Mouse (Mus musculus): Measurements from ENCODE around the gene Ralgapa2. TPM values are rescaled to one million over a fixed set of nuclear protein-coding genes. Genes with fewer than 3 reads are reported as not detected.

Gene Ralgapa2
- total and polyA plus RNA-seq, 3 experiments = 9.2 to 9.6 TPM; not detected in 1

- no peak for TF ChIP-seq USF1 (IDR thresholded peaks at IDR 0.05; ENCODE audit: low read depth, low read length)
- TF ChIP-seq CHD1 (IDR thresholded peaks at IDR 0.05; ENCODE audit: low read depth, low read length) = no peak
- TF ChIP-seq GABPA (IDR thresholded peaks at IDR 0.05; ENCODE audit: low read depth, low read length) = no peak
- no peak for TF ChIP-seq ZKSCAN1 (IDR thresholded peaks at IDR 0.05; ENCODE audit: low read depth, low read length)
- no peak for TF ChIP-seq MXI1 (IDR thresholded peaks at IDR 0.05; ENCODE audit: low read depth, low read length)
- no peak for TF ChIP-seq UBTF (IDR thresholded peaks at IDR 0.05; ENCODE audit: borderline replicate concordance, insufficient read depth, low read depth, low read length)
- TF ChIP-seq NELFE (IDR thresholded peaks at IDR 0.05; ENCODE audit: low read depth, low read length) = no peak
- no peak for TF ChIP-seq POLR2AphosphoS5 (IDR thresholded peaks at IDR 0.05; ENCODE audit: borderline replicate concordance, low read depth, low read length)
- TF ChIP-seq MAFK (IDR thresholded peaks at IDR 0.05; ENCODE audit: borderline replicate concordance, low read depth, low read length) = no peak
- TF ChIP-seq USF2 (IDR thresholded peaks at IDR 0.05; ENCODE audit: borderline replicate concordance in 1 of 2, insufficient read depth in 1 of 2, low read depth in 1 of 2, low read length in 2 of 2) = no peak
- no peak for TF ChIP-seq NRF1 (IDR thresholded peaks at IDR 0.05; ENCODE audit: insufficient read depth, low read depth, low read length, poor library complexity, severe bottlenecking)
- TF ChIP-seq GATA1 (IDR thresholded peaks at IDR 0.05; ENCODE audit: low read depth, low read length) = no peak
- no peak for TF ChIP-seq RAD21 (IDR thresholded peaks at IDR 0.05; ENCODE audit: low read depth, low read length)
- TF ChIP-seq HCFC1 (IDR thresholded peaks at IDR 0.05; ENCODE audit: low read depth, low read length) = no peak
- no peak for TF ChIP-seq BHLHE40 (IDR thresholded peaks at IDR 0.05; ENCODE audit: borderline replicate concordance, low read depth, low read length)
- no peak for TF ChIP-seq ELF1 (IDR thresholded peaks at IDR 0.05; ENCODE audit: low read depth, low read length)
- no peak for TF ChIP-seq CTCF (IDR thresholded peaks at IDR 0.05 in 2 of 3, conservative IDR thresholded peaks at IDR 0.05 in 1 of 3; ENCODE audit: control insufficient read depth in 1 of 3, insufficient read depth in 1 of 3, low read depth in 2 of 3, low read length in 3 of 3, poor library complexity in 1 of 3, severe bottlenecking in 1 of 3)
- TF ChIP-seq MYC (IDR thresholded peaks at IDR 0.05; ENCODE audit: low read depth, low read length) = no peak
- no peak overlapping the region for H3K9ac ChIP-seq (ENCODE audit: control insufficient read depth, low read depth, low read length, poor library complexity, severe bottlenecking)
- DNase-seq (ENCODE audit: low read depth, low spot score) = no peak
- H3K27ac ChIP-seq (ENCODE audit: control insufficient read depth, low read depth, low read length) = no peak overlapping the region
- H3K4me1 ChIP-seq (ENCODE audit: control insufficient read depth in 1 of 2, insufficient read depth in 2 of 2, low read length in 2 of 2) = no peaks in the 10 kb centered on the region
- H3K79me2 ChIP-seq (ENCODE audit: control insufficient read depth, insufficient read depth, low read length, poor library complexity) = no peaks in the 10 kb centered on the region
- H3K4me3 ChIP-seq (ENCODE audit: control insufficient read depth in 1 of 2, insufficient read depth in 1 of 2, low read depth in 2 of 2, low read length in 2 of 2) = no peak overlapping the region
- H3K9me3 ChIP-seq (replicated peaks; ENCODE audit: insufficient read depth, low read length) = no peaks in the 10 kb centered on the region
- peaks cover 0 to 1% of the 10 kb centered on the region in 2 experiments; a peak in 1 of 4 replicates for H3K36me3 ChIP-seq (ENCODE audit: control insufficient read depth in 1 of 2, insufficient read depth in 2 of 2, low read length in 2 of 2)
- no peaks in the 10 kb centered on the region for H3K27me3 ChIP-seq (ENCODE audit: control insufficient read depth in 1 of 2, insufficient read depth in 2 of 2, low read length in 2 of 2)
Measured at GRCm38 (mm10) chr2:146441711-146442110, 70.4 kb downstream of the Ralgapa2 start.

DNA sequence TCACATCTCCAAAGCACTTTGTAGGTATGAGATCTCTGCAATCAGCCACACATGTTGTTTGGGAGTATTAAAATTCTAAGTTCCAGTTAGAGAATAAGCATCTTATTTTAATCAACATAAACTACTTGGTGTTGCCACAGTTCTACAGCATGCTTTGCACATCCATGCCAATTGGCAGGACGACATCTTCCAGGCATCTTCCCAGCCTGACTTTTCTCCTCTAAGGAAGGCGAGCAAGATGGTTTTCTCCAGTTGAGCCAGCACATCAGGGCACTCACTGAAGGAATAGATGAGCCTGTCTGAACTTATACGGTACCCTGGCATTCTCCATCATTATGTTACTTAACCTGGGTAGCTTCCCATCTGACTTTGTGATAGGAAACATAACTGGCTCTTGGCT, 83.4 kb downstream of the Ralgapa2 start:
- H3K27ac ChIP-seq (ENCODE audit: control insufficient read depth, low read depth, low read length) = no peak overlapping the region
- no peaks in the 10 kb centered on the region for H3K9me3 ChIP-seq (replicated peaks; ENCODE audit: insufficient read depth, low read length)
- peaks cover 0 to 4% of the 10 kb centered on the region in 2 experiments; a peak in 3 of 4 replicates for H3K36me3 ChIP-seq (ENCODE audit: control insufficient read depth in 1 of 2, insufficient read depth in 2 of 2, low read length in 2 of 2)
- TF ChIP-seq SMC3 (IDR thresholded peaks at IDR 0.05; ENCODE audit: low read depth, low read length) (no peak), MAX (IDR thresholded peaks at IDR 0.05; ENCODE audit: low read length) (no peak)
- H3K4me3 ChIP-seq (ENCODE audit: control insufficient read depth in 1 of 2, insufficient read depth in 1 of 2, low read depth in 2 of 2, low read length in 2 of 2) = no peak overlapping the region
- DNase-seq (ENCODE audit: low read depth, low spot score) = no peak
- H3K4me1 ChIP-seq (ENCODE audit: control insufficient read depth in 1 of 2, insufficient read depth in 2 of 2, low read length in 2 of 2) = peaks cover 0 to 3% of the 10 kb centered on the region in 2 experiments; a peak in 1 of 4 replicates
- H3K27me3 ChIP-seq (ENCODE audit: control insufficient read depth in 1 of 2, insufficient read depth in 2 of 2, low read length in 2 of 2) = no peaks in the 10 kb centered on the region
- no peak overlapping the region for H3K9ac ChIP-seq (ENCODE audit: control insufficient read depth, low read depth, low read length, poor library complexity, severe bottlenecking)
- H3K79me2 ChIP-seq (ENCODE audit: control insufficient read depth, insufficient read depth, low read length, poor library complexity) = no peaks in the 10 kb centered on the region
